Mouse (Mus musculus) embryonic stem cell, embryonic (primary cell): ENCODE measurements around the gene Prr11.
"Not testable (repeated sequence)": the region's sequence is repeated elsewhere in the genome, so short reads cannot be mapped to it uniquely, and the experiment has no call there.

Experiments
- CTCF ChIA-PET, 4 experiments: fragments of 300-600 bp in 2 of 4; fragments of 350-600 bp in 2 of 4; sonication (Branson Sonifier 250); formaldehyde crosslinking; loops; one replicate each; lab custom pipeline; 2022; ENCODE audit warnings: inconsistent platforms in 2 of 4; lab: Charles Lee
- POLR2A ChIA-PET, 4 experiments: fragments of 300-600 bp in 2 of 4; fragments of 350-600 bp in 2 of 4; sonication (Branson Sonifier 250); formaldehyde crosslinking; loops; one replicate each; lab custom pipeline; 2022; ENCODE audit warnings: antibody characterized with exemption in 4 of 4, inconsistent platforms in 1 of 4; lab: Charles Lee

Prr11 gene

DNA sequence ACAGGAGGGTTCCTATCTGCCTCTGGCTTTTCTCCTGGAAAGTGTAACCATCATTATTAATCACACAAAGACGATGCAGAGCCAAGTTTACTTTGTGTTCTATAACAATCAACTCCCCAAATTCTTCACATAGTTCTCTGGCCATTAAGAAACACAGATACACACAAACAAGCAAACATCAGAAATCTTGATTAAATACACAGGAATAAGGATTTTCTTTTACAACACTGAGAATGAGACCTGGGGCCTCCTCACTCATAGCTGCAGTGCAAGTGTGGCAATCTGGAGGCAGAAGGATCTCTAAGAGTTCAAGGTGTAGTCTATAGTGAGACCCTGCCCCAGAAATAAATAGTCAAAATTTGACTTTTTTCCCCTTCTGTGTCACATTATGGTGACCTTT is 24.8 kb downstream of the Prr11 start:
- ChIA-PET POLR2A (interaction anchor here in 2 of 4 experiments (1.0 to 4.2 kb wide), 2 partner anchors 9 to 10 kb away, joined by 3 to 38 read pairs; partner anchors contain the start of gene Gdpd1 (in 1 of the 2)), CTCF (interaction anchor here in 1 of 4 experiments (2.0 kb wide), 1 partner anchor 10 kb away, joined by 5 read pairs; the partner anchor contains the start of gene Gdpd1)

DNA sequence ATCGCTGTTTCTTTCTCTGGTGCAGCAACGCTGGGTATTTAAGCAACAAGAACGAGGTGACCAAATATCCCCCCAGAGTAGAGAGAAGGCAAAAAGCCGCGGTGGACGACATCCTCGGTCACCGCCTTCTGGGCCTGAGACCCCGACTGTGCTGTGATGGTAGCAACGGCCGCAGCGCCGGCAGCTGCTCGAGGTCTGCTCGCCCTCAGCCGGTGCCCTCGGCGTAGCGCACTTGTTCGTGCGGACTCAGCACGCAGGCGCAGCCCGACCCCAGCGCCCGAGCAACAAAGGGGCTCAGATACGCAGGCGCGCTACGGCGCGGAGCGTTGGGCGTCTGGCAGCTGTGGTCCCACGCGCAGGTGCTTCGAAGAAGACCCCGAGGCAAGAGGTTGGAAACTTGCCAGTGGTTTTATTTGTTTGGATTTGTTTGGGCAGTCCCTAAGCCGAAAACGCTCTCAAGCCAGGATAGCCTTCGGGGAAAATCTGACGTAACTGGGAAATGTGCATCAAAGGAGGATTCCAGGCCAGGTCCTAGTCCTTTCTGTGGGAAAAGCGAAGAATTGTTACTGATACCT is 34.6 kb downstream of the Prr11 start, which contains the start of gene Gdpd1:
Gdpd1 (minus strand) TSS at position 197 of the 575 bp plus-strand sequence.
- ChIA-PET POLR2A (interaction anchor here (1.0 to 5.6 kb wide), 21 partner anchors 9 to 530 kb away, joined by 3 to 38 read pairs (median 5); partner anchors contain the start of genes Ska2 (in 4 of the 4), Prr11 (in 3 of the 4), Smg8 (in 3 of the 4) and Cltc (in 1 of the 4)), CTCF (interaction anchor here in 2 of 4 experiments (0.6 to 3.1 kb wide), 8 partner anchors 8 to 611 kb away, joined by 3 to 16 read pairs (median 4); no protein-coding TSS in a partner anchor)

DNA sequence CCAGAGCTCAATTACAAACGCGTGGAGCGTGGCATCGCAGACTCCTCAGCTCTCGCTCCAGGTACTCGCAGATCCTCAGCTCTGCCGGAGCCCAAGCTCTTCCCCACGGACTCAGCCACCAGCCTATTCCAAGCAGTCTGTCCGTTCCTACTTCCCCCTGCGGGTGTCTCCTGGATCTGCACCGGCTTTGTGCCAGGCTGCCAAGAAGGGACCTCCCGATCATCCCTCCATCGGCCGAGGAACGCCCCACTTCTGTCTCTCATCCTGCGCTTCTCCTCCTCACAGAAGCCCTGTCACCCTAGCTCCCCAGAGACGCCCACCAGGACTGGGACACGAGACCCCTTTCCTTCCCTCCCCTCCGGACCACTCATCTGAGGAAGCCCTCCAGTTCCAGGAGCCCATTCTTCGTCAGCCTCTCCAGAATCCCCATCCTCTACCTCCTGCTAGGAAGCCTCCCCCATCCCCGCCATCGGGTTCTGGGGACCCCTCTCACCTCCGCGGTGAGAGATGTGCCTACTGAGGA is 35.1 kb downstream of the Prr11 start:
- ChIA-PET POLR2A (interaction anchor here (0.7 to 5.6 kb wide), 26 partner anchors 9 to 529 kb away, joined by 3 to 38 read pairs (median 5); partner anchors contain the start of genes Ska2 (in 4 of the 4), Prr11 (in 3 of the 4), Smg8 (in 3 of the 4) and Cltc (in 1 of the 4)), CTCF (interaction anchor here in 3 of 4 experiments (0.5 to 3.1 kb wide), 15 partner anchors 8 to 611 kb away, joined by 3 to 16 read pairs (median 3); partner anchors contain the start of genes Prr11 (in 1 of the 3), Ska2 (in 1 of the 3) and Smg8 (in 1 of the 3))

DNA sequence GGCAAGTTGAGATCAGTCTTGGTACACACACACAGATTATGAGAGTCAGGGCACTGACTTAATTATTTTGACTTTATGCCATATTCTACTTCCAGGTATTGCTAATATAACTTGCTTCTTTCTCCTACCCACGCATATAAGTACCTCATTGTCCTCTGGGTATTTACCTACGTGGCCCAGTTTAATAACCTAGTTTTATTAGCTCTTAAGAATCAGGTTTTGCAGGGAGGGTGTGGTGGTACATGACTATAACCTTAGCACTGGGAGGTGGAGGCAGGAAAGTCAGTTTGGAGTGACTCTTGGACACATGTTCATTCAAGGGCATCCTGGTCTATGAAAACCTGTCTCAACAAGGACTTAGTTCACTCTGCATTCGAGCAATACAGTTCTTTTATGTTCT is 46.4 kb downstream of the Prr11 start:
- CTCF ChIA-PET = no interaction called here
- POLR2A ChIA-PET = interaction anchor here in 1 of 4 experiments (1.3 kb wide), 1 partner anchor 11 kb away, joined by 3 read pairs; no protein-coding TSS in a partner anchor

DNA sequence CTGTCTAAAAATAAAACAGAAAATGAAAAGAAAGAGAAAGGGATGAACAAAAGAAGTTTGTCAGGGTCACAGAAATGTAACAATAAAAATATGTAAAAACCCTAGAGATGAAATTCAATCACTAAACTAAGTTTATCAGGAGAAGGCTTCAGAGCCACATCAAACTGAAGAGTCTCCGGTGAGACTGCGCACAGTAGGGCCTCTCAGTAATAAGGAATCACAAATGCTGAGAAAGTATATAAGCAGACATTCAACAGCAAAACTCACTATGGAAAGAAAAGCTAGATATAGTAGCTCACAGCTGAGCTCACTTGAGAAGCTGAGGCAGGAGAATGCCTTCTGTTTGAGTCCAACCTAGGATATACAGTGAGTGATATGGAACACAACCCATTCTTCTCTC is 48.1 kb downstream of the Prr11 start:
- POLR2A ChIA-PET = no interaction called here
- CTCF ChIA-PET = no interaction called here

DNA sequence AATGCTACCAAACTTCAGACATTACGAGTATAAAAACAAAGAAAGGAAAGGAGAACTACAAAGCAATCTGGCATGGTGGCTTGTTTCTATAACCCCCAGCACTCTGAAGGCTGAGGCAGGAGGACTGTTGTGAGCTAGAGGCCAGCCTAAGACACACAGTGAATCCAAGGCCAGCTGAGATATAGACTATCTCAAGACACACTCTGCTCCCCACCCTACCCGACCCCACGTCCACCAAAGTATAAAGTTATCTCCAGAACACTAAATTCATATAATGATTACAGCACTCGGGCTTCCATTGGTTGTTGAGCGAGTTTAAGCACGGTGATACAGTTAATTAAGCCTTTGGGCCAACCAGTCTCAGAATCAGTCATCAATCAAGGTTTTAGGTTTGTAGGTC is 52.2 kb downstream of the Prr11 start:
- POLR2A ChIA-PET = interaction anchor here in 1 of 4 experiments (0.7 kb wide), 1 partner anchor 158 kb away, joined by 4 read pairs; no protein-coding TSS in a partner anchor
- CTCF ChIA-PET = interaction anchor here in 1 of 4 experiments (0.7 kb wide), 1 partner anchor 131 kb away, joined by 15 read pairs; no protein-coding TSS in a partner anchor

DNA sequence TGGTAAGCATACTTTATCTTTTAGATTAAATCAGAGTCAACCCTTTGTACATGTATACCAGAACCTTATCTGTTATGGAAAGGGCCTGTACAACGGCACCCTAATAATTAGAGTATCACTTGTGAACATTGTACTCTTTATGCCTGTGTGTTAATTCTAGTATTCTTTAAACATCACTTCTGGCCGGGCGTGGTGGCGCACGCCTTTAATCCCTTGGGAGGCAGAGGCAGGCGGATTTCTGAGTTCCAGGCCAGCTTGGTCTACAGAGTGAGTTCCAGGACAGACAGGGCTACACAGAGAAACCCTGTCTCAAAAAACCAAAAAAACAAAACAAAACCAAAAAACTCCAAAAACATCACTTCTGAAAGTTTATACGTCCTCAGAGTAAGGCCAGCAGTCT is 59.6 kb downstream of the Prr11 start:
- CTCF ChIA-PET, POLR2A ChIA-PET: not testable (repeated sequence)

DNA sequence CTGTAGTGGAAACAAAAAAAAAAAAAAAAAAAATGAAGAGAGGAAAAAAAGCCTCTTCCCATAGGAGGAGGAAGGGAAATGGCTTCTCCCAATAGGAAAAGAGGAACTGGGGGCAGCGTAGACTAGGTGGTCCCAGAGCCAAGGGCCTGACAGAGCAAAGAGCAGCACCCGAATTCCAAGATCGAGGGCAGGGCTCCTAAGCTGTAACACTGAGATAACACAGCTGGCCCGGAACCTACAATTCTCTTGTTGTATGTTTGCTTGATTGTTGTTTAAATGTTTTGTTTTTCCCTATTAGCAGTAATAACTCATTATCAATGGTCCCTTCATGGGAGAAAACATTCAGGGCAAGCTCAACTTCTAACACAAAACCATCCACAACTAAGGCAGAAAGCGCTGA is 61.5 kb downstream of the Prr11 start:
- CTCF ChIA-PET = interaction anchor here in 1 of 4 experiments (0.7 kb wide), 1 partner anchor 10 kb away, joined by 3 read pairs; no protein-coding TSS in a partner anchor
- POLR2A ChIA-PET = interaction anchor here in 1 of 4 experiments (0.6 kb wide), 1 partner anchor 97 kb away, joined by 5 read pairs; no protein-coding TSS in a partner anchor

DNA sequence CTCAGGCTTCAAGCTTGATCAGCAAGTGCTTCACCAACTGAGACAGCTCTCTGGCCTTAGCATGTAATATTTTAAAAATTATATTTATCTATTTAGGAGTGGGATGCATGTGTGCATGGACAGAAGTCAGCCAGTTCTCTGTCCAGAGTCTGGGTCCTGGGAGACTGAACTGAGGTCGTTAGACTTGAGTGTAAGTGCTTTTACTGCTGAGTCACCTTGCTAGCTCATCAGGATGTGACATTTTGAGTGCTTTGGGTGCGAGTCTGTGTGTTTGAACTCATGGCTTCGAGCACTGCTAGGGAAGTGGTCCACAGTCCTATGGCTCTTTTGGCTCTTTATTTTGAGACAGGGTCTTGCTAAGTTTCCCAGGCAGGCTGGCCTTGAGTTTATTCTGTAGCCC is 65.5 kb downstream of the Prr11 start:
- ChIA-PET POLR2A (interaction anchor here in 2 of 4 experiments (0.7 to 1.1 kb wide), 2 partner anchors 66 to 549 kb away, joined by 4 read pairs; partner anchors contain the start of genes Mtmr4 (in 1 of the 2), Prr11 (in 1 of the 2) and Ska2 (in 1 of the 2)), CTCF (interaction anchor here in 2 of 4 experiments (0.6 to 0.7 kb wide), 2 partner anchors 10 to 29 kb away, joined by 3 to 4 read pairs; no protein-coding TSS in a partner anchor)

DNA sequence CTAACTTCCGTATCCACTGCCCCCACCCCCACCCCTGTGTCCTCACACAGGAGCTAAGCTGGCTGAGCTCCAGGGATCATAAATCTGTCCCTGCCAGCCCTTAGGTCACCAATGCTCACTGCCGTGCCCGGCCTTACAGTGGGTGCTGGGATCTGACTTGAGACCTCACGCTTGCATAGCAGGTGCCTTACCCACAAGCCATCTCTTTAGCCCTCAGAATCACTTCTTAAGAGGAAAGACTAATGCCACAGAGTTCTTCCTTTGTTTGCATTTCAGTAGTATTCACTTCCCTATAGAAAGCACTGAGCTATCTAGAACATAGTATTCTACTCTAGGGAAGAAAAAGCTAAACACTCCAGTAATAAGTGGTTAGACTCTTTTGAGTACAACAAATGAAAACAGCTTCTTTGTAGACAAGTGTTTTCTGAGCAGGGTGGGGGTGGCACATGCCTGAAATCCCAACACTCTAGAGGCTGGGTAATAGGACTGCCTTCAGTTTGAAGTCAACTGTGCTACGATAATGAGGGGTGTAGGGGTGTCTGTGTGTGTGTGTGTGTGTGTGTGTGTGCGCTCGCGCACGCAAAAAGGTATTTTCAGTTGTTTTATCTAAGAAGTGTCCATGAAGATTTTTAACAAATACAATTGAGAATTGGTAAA is 69.1 kb downstream of the Prr11 start:
- CTCF ChIA-PET = interaction anchor here in 3 of 4 experiments (0.5 to 0.6 kb wide), 3 partner anchors 36 to 261 kb away, joined by 3 to 4 read pairs (median 3); no protein-coding TSS in a partner anchor
- POLR2A ChIA-PET = interaction anchor here in 1 of 4 experiments (0.6 to 0.7 kb wide), 3 partner anchors 24 to 214 kb away, joined by 3 read pairs; partner anchors contain the start of gene Ska2
